Mouse (Mus musculus) C2C12 (cell line): ENCODE measurements at regions not wholly inside any gene's neighbourhood (a gene's known extent, or its start where the extent isn't known, plus 50 kb on each side); places are given as distances from the start of the nearest gene placed in this dataset.

Experiments used
- H3K27me3 ChIP-seq: one replicate; pipeline ENCODE4 v1.6.1; 2011; ENCODE audit not compliant: control insufficient read depth, insufficient read depth, insufficient read length
- H3K36me3 ChIP-seq: one replicate; pipeline ENCODE4 v1.6.1; 2011; ENCODE audit not compliant: control insufficient read depth, insufficient read depth
- H3K4me3 ChIP-seq: one replicate; pipeline ENCODE4 v1.5.1; 2011; ENCODE audit warnings: mild to moderate bottlenecking, control low read depth; ENCODE audit not compliant: poor library complexity, insufficient read depth, severe bottlenecking
- H3K79me2 ChIP-seq: one replicate; pipeline ENCODE4 v1.6.1; 2011; ENCODE audit not compliant: control insufficient read depth, insufficient read depth
- H3K79me3 ChIP-seq: one replicate; pipeline ENCODE4 v1.6.1; 2011; ENCODE audit warnings: low read depth, control low read depth
- H3ac ChIP-seq: one replicate; pipeline ENCODE3; 2011; ENCODE audit warnings: low read depth; ENCODE audit not compliant: control insufficient read depth, insufficient read length
- CEBPB ChIP-seq: IDR thresholded peaks from one replicate; pipeline ENCODE4 v1.6.1; 2011; ENCODE audit warnings: low read depth, mild to moderate bottlenecking, control low read depth, moderate library complexity
- CTCF ChIP-seq: IDR thresholded peaks from one replicate; pipeline ENCODE4 v1.5.1; 2011; ENCODE audit not compliant: control insufficient read depth, insufficient read depth, insufficient read length
- FOSL1 ChIP-seq: IDR thresholded peaks from one replicate; pipeline ENCODE4 v1.8.0; 2011; ENCODE audit warnings: mild to moderate bottlenecking, low read length; ENCODE audit not compliant: poor library complexity, insufficient read depth, severe bottlenecking
- MAX ChIP-seq: IDR thresholded peaks from one replicate; pipeline ENCODE4 v1.6.1; 2011; ENCODE audit warnings: mild to moderate bottlenecking, control low read depth
- MYOD1 ChIP-seq: IDR thresholded peaks from one replicate; pipeline ENCODE4 v1.6.1; 2011; ENCODE audit warnings: low read depth; ENCODE audit not compliant: control insufficient read depth, insufficient read length
- MYOG ChIP-seq: IDR thresholded peaks from one replicate; pipeline ENCODE4 v1.6.1; 2011; ENCODE audit not compliant: control insufficient read depth, insufficient read length; ENCODE audit errors: extremely low read depth
- USF1 ChIP-seq: IDR thresholded peaks from one replicate; pipeline ENCODE4 v1.6.1; 2011; ENCODE audit warnings: low read depth, mild to moderate bottlenecking, control low read depth, moderate library complexity

- H3K4me3 ChIP-seq, result no peak overlapping the region
- no peak for TF ChIP-seq FOSL1
- TF ChIP-seq CEBPB, result no peak
- TF ChIP-seq USF1, result no peak
- no peaks in the 10 kb centered on the region for H3K27me3 ChIP-seq
Observed at GRCm38 (mm10) chr13:83729331-83730009, 225.6 kb downstream of the Mef2c start.

DNA sequence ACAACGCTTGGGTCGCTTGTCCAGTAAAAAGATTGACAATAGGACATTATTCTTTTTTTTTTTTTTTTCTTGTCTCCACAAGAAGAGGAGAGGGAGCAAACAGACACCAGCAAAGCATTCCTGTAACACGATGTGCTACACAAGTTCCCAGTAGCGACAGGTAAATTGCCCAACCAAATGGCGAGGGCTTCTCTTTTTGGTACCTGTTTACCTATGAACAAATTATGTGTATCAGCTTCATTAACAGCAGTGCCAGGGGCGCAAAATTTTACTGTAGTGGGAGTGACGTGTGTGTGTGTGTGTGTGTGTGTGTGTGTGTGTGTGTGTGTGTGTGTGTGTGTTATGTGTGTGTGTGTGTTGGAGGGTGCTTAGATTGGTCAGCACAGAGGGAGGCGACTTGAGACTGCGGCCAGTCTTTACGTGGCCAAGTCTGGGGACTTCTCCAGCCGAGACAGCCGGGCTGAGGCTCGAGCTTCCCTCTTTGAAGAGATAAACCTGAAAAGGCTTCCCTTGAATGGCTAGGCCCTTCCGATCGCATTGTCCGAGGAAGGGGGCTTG is 226.4 kb downstream of the Mef2c start:
- Histone ChIP-seq H3K79me2 (no peaks in the 10 kb centered on the region), H3K4me3 (peak overlapping the region; percentile 25), H3K79me3 (no peaks in the 10 kb centered on the region), H3K36me3 (no peaks in the 10 kb centered on the region), H3K27me3 (no peaks in the 10 kb centered on the region), H3ac (peak overlapping the region; percentile 76)
- TF ChIP-seq CTCF (no peak), FOSL1 (no peak), USF1 (no peak), MYOD1 (no peak), MYOG (no peak), MAX (no peak)

More at GRCm38 (mm10) chr13:83729331-83730009, 225.6 kb downstream of the Mef2c start:
- H3K79me3 ChIP-seq, result no peaks in the 10 kb centered on the region
- H3K36me3 ChIP-seq, result no peaks in the 10 kb centered on the region
- peak overlapping the region; percentile 57 for H3ac ChIP-seq
- no peaks in the 10 kb centered on the region for H3K79me2 ChIP-seq

DNA sequence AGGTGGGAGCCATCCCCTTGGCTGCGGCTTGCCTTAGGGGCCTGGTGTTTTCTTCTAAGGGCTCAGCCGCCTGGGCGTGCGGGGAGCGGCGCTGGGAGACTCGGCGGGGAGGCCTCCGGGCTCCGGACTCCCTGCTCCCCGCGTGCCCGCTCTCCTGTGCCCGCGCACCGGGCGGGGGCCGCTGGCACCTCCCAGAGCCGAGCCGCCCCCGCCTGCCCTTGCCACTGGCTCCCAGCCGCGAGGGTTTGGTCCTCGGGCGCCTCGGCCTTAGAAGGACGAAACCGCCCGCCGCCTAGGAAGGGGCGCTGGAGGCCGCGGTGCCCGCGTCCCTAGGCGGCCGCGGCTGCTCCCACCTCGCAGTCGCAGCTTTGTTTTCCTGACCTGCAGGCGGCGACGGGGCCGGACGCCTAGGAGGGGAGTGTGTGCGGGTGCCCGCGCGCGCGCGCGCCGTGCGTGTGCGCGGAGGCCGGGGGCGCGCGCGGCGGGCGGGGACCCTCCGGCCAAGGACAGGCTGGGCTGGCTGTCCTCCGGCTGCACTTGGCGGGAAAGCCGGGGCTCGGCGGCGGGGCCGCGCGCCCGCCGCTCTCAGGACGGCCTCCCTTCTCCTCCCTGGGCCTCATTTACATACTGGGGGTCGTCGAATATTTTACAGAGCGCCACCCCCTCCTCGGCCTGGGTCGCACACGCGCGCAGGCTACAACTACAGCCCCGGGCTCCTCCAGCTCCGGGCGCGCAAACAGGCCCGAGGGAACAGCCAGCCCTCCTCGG is 227.1 kb downstream of the Mef2c start:
- H3K4me3 ChIP-seq, result peak overlapping the region; percentile 25
- TF ChIP-seq CTCF (peak; percentile 9), CEBPB (no peak)
- no peaks in the 10 kb centered on the region for H3K36me3 ChIP-seq
- no peaks in the 10 kb centered on the region for H3K79me2 ChIP-seq
- no peaks in the 10 kb centered on the region for H3K27me3 ChIP-seq
- H3K79me3 ChIP-seq, result no peaks in the 10 kb centered on the region
- peak overlapping the region; percentile 76 for H3ac ChIP-seq

- H3K79me2 ChIP-seq, result no peaks in the 10 kb centered on the region
- no peak overlapping the region for H3K4me3 ChIP-seq
- H3K79me3 ChIP-seq, result no peaks in the 10 kb centered on the region
- no peaks in the 10 kb centered on the region for H3K27me3 ChIP-seq
- no peak for TF ChIP-seq MYOG
- TF ChIP-seq USF1, result no peak
- no peak for TF ChIP-seq MYOD1
- no peak for TF ChIP-seq CEBPB
- TF ChIP-seq CTCF, result no peak
- TF ChIP-seq MAX, result no peak
- H3K36me3 ChIP-seq, result no peaks in the 10 kb centered on the region
- peak overlapping the region; percentile 52 for H3ac ChIP-seq
Observed at GRCm38 (mm10) chr13:83731481-83732006, 227.7 kb downstream of the Mef2c start.

- no peaks in the 10 kb centered on the region for H3K27me3 ChIP-seq
- H3K4me3 ChIP-seq, result no peak overlapping the region
- no peaks in the 10 kb centered on the region for H3K79me3 ChIP-seq
- H3K36me3 ChIP-seq, result no peaks in the 10 kb centered on the region
- peak overlapping the region; percentile 38 for H3ac ChIP-seq
- no peaks in the 10 kb centered on the region for H3K79me2 ChIP-seq
- TF ChIP-seq USF1 (no peak), MYOD1 (no peak), FOSL1 (no peak), MYOG (no peak), MAX (no peak), CTCF (no peak)
Observed at GRCm38 (mm10) chr13:83732283-83733121, 228.7 kb downstream of the Mef2c start.
